Mouse (Mus musculus) forelimb bud, embryonic 11.5 days (tissue): ENCODE measurements around the gene Smad6.

ENCODE experiments used
- DNase-seq: peaks from one replicate; pipeline ENCODE4 v3.0.0-alpha.2; 2012; ENCODE audit warnings: low read depth, low spot score

Gene Smad6

GRCm38 (mm10) chr9:63915976-63916375 lies 105.9 kb downstream of the Smad6 start:
- peak; percentile 52 for DNase-seq

GRCm38 (mm10) chr9:63914944-63915343 lies 106.9 kb downstream of the Smad6 start:
- DNase-seq = no peak

DNA sequence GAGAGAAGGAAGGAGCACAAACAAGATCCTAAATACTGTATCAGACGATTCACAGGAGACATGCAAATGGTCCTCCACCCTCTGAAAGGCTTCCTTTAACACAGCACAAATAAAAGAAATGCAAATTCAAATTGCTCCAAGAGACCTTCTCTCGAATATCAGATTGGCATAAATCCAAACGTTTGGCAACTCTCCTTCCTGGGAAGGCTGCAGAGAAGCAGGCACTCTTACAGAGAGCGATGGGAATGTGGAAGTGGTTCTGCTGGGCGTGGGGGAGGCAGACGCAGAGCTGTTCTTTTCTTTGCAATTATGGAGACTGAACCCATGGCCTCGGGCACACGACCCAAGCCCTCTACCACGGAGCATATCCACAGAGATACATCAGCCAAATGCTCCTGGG lies 109.8 kb downstream of the Smad6 start:
- DNase-seq = no peak

DNA sequence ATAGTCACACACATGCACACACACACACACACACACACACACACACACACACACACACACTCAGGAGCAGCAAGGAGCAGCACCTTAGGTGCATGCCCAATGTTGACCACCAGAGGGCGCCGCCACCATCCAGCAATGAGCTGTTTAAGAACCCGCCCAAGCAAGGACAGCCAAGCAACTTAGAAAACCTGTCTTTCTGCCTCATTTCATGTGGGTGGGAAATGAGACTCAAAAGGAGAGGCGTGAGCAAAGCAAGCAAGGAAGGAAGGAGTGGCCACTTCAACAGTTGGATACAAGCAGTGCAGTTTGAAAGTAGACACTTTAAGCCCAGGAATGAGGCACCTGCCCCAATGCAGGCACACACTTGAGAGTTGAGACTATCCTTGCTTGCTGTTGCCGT lies 112.2 kb downstream of the Smad6 start:
- DNase-seq = peak; percentile 82

DNA sequence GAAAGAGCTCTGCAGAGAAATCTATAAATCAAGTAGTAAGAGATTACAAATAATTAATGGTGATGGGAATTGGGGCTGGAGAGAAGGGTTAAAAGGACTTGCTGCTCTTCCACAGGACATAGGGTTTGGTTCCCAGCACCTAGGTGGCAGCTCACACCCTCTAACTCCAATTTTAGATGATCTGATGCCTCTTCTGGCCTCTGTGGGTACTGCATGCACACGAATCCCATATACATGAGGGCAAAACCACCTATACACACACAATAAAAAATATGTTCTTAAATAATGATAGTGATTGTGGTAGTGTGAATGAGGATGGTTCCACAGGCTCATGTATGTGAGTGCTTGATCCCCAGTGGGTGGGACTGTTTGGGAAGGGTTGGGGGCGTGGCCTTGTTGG lies 117.3 kb downstream of the Smad6 start:
- DNase-seq = no peak
